Mouse (Mus musculus): ENCODE data around the gene Cic. TPM values are rescaled to one million over a fixed set of nuclear protein-coding genes. Genes with fewer than 3 reads are reported as not detected.

Cic gene
- polyA plus RNA-seq, 1 experiment, result 251 TPM

DNA sequence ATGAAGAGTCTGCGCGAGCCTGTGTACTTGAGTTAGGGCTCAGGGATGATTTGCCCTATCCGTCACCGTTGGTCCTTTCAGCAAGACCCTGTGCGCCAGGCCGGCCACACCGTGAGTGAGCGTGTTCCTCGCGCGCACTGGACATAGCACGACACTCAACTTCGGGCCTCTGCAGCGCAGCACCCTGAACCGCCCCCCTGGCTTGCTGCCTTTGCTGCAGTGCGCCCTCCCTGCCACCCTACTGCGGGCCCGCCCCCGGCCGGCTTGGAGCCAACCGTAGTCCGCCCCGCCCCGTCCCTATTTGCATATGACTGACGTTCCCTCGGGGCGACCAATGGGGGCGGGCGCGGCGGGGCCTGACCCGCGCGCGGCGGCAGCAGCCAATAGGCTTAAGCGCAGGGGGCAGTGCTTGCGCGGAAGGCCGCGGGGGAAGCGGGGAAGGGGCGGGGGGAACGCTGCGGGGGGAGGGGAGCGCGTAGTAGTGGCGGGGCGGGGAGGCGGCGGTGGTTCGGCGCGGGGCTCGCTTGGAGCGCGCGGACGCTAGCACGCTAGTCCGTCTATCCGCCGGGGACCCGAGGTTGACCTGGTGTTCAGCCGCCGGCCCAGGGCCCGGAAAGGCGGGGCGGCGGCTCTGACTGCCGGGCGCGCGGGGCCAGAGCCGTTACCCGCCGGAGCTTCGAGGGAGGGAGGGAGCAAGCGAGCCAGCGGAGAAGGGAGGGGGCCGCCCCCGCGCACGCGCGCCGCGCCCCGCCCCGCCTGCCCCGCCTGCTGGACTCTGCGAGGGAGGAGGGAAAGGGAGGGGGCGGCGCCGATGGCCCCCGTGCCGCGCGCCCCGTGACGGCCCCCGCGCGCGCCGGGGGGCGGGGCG, 14.5 kb downstream of the Cic start:
- peak overlapping the region; percentile 75 for H3K4me3 ChIP-seq (ENCODE audit: insufficient read depth, low read length)
- H3K27ac ChIP-seq (ENCODE audit: insufficient read depth, low read depth, low read length), result peak overlapping the region; percentile 99
- peaks cover 29% of the 10 kb centered on the region for H3K4me1 ChIP-seq (ENCODE audit: control insufficient read depth, insufficient read depth, low read length)
- no peak for TF ChIP-seq CTCF (IDR thresholded peaks at IDR 0.05; ENCODE audit: low read depth, low read length)
- TF ChIP-seq POLR2A (IDR thresholded peaks at IDR 0.05; ENCODE audit: borderline replicate concordance, low read depth, low read length), result no peak

DNA sequence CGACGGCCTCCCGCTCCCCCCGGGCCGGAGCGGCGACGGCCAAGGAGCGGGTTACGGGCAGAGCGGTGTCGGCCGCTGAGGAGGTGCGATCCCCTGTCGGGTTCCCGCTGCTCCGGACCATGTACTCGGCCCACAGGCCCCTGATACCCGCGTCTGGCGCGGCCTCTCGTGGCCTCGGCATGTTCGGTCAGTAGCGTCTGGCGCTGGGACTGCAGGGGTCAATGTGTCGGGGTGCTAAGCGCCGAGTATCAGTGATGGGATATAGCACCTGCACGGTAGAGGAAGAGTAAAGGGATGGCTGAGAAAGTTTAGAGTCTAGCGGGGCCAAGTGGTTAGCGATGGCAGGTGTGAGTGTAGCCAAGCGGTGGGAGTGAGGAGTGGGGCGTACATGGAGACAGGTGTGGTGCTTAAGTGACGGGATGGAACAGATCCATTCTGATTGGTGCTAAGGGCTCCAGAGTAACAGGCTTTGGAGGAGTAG, 15.3 kb downstream of the Cic start:
- Histone ChIP-seq H3K27ac (ENCODE audit: insufficient read depth, low read depth, low read length) (peak overlapping the region; percentile 74), H3K4me3 (ENCODE audit: insufficient read depth, low read length) (peak overlapping the region; percentile 85), H3K4me1 (ENCODE audit: control insufficient read depth, insufficient read depth, low read length) (peaks cover 23% of the 10 kb centered on the region)
- TF ChIP-seq CTCF (IDR thresholded peaks at IDR 0.05; ENCODE audit: low read depth, low read length) (no peak), POLR2A (IDR thresholded peaks at IDR 0.05; ENCODE audit: borderline replicate concordance, low read depth, low read length) (no peak)

DNA sequence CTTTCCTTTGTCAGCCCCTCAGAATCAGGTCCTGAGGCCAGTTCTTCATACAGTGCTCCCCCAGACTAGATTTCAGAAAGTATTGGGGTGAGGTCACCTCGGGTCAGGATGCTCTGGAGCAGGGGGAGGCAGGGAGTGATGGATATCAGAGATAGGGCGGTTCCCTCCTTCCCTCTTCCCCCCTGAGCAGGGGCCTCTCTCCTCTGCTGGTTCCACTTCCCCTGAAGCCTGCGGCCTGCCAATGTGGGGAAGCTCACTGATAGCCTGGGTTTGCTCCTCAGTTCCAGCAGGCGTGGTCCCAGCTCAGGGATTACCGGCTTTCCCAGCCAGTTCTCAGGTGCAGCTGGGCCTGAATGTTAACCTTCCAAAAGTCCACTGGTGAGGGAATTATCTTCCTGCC, 16.1 kb downstream of the Cic start:
- peaks cover 21% of the 10 kb centered on the region for H3K4me1 ChIP-seq (ENCODE audit: control insufficient read depth, insufficient read depth, low read length)
- peak overlapping the region; percentile 74 for H3K27ac ChIP-seq (ENCODE audit: insufficient read depth, low read depth, low read length)
- peak overlapping the region; percentile 85 for H3K4me3 ChIP-seq (ENCODE audit: insufficient read depth, low read length)
- no peak for TF ChIP-seq CTCF (IDR thresholded peaks at IDR 0.05; ENCODE audit: low read depth, low read length)
- no peak for TF ChIP-seq POLR2A (IDR thresholded peaks at IDR 0.05; ENCODE audit: borderline replicate concordance, low read depth, low read length)

DNA sequence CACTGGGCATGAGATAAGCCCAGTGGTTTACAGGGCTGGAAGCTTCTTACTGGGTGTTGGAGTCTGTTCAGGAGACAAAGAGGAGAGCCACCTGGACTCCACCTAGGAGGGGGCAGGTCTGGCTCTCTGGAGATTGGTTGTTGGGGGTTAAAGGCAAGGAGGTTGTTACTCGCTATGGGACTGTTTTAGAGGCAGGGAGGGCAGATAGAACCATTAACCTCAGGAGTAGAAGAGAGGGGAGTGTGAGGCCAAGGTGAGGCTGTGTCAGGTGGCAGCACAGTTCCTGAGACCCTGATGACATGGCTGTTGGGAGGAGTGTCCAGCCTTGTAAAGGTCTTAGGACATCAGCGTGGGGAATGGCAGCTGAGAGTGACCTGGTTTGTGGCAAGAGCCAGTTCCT, 16.7 kb downstream of the Cic start:
- peaks cover 21% of the 10 kb centered on the region for H3K4me1 ChIP-seq (ENCODE audit: control insufficient read depth, insufficient read depth, low read length)
- peak overlapping the region; percentile 85 for H3K4me3 ChIP-seq (ENCODE audit: insufficient read depth, low read length)
- TF ChIP-seq POLR2A (IDR thresholded peaks at IDR 0.05; ENCODE audit: borderline replicate concordance, low read depth, low read length) (no peak), CTCF (IDR thresholded peaks at IDR 0.05; ENCODE audit: low read depth, low read length) (no peak)
- H3K27ac ChIP-seq (ENCODE audit: insufficient read depth, low read depth, low read length), result peak overlapping the region; percentile 41

DNA sequence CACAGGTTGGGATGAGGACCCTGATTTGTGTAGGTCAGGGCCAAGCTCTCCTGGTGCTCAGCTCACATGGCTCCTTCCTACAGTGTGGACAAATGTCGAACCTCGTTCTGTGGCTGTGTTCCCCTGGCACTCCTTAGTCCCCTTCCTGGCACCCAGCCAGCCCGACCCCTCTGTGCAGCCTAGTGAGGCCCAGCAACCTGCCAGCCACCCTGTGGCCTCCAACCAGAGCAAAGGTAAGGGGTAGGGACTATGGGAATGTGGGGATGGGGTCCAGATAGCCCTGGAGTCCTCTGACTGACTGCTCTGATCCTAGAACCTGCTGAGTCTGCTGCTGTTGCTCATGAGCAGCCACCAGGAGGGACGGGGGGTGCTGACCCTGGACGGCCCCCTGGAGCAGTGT, 17.3 kb downstream of the Cic start:
- no peak overlapping the region for H3K4me3 ChIP-seq (ENCODE audit: insufficient read depth, low read length)
- TF ChIP-seq CTCF (IDR thresholded peaks at IDR 0.05; ENCODE audit: low read depth, low read length), result no peak
- TF ChIP-seq POLR2A (IDR thresholded peaks at IDR 0.05; ENCODE audit: borderline replicate concordance, low read depth, low read length), result no peak
- peaks cover 21% of the 10 kb centered on the region for H3K4me1 ChIP-seq (ENCODE audit: control insufficient read depth, insufficient read depth, low read length)
- no peak overlapping the region for H3K27ac ChIP-seq (ENCODE audit: insufficient read depth, low read depth, low read length)

DNA sequence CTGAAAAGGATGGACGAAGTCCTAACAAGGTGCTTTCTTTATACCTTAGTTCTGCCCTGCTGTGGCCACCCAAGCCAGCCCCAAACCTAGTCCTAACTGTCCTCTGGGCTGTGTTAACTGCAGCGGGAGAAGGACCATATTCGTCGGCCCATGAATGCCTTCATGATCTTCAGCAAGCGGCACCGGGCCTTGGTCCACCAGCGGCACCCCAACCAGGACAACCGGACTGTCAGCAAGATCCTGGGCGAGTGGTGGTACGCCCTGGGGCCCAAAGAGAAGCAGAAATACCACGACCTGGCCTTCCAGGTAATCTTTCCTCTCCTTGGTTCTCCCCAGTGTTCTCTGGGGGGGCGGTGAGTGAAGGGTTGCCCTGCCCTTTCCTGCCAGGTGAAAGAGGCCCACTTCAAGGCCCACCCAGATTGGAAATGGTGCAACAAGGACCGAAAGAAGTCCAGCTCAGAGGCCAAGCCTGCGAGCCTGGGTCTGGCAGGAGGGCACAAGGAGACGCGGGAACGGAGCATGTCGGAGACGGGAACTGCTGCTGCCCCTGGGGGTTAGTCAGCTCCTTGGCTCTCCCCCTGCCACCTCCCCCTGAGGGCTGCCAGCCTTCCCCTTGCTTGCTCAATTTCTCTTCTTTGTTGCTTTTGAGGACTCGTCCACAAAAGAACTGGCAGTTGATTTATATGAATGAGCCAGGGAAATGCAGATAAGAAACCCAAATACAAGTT, 18.2 kb downstream of the Cic start:
- H3K27ac ChIP-seq (ENCODE audit: insufficient read depth, low read depth, low read length), result no peak overlapping the region
- no peak for TF ChIP-seq POLR2A (IDR thresholded peaks at IDR 0.05; ENCODE audit: borderline replicate concordance, low read depth, low read length)
- TF ChIP-seq CTCF (IDR thresholded peaks at IDR 0.05; ENCODE audit: low read depth, low read length), result no peak
- H3K4me3 ChIP-seq (ENCODE audit: insufficient read depth, low read length), result no peak overlapping the region
- peaks cover 18% of the 10 kb centered on the region for H3K4me1 ChIP-seq (ENCODE audit: control insufficient read depth, insufficient read depth, low read length)

DNA sequence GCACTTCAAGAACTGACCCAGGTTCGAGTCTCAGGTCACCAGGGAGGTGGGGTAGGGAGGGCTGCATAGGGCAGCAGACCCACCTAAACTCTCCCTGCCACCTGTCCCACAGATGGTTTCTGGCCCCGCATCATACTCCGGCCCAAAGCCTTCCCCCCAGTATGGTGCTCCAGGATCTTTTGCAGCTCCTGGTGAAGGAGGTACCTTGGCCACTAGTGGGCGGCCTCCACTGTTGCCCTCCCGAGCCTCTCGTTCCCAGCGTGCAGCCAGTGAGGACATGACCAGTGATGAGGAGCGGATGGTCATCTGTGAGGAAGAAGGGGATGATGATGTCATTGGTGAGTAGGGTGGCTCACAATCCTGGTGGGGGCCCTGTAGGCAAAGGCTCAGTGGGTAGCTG, 19.5 kb downstream of the Cic start:
- Histone ChIP-seq H3K4me3 (ENCODE audit: insufficient read depth, low read length) (no peak overlapping the region), H3K4me1 (ENCODE audit: control insufficient read depth, insufficient read depth, low read length) (peaks cover 9% of the 10 kb centered on the region)

DNA sequence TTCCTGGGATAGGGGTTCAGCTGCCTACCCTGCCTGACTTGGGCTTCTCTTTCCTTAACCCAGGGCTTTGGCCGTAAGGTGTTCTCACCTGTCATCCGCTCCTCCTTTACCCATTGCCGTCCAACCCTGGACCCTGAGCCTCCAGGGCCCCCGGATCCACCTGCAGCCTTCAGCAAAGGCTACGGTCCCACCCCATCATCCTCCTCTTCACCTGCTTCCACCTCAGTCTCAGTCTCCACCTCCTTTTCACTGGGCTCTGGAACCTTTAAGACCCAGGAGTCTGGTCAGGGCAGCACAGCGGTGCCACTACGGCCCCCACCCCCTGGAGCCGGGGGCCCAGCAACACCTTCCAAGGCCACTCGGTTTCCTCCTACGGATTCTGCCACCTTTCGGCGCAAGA, 20.5 kb downstream of the Cic start:
- H3K4me1 ChIP-seq (ENCODE audit: control insufficient read depth, insufficient read depth, low read length), result peaks cover 9% of the 10 kb centered on the region
- no peak overlapping the region for H3K27ac ChIP-seq (ENCODE audit: insufficient read depth, low read depth, low read length)
- TF ChIP-seq POLR2A (IDR thresholded peaks at IDR 0.05; ENCODE audit: borderline replicate concordance, low read depth, low read length), result no peak
- TF ChIP-seq CTCF (IDR thresholded peaks at IDR 0.05; ENCODE audit: low read depth, low read length), result no peak
- no peak overlapping the region for H3K4me3 ChIP-seq (ENCODE audit: insufficient read depth, low read length)

More for the DNA sequence above, 19.5 kb downstream of the Cic start:
- H3K27ac ChIP-seq (ENCODE audit: insufficient read depth, low read depth, low read length), result no peak overlapping the region
- TF ChIP-seq POLR2A (IDR thresholded peaks at IDR 0.05; ENCODE audit: borderline replicate concordance, low read depth, low read length) (no peak), CTCF (IDR thresholded peaks at IDR 0.05; ENCODE audit: low read depth, low read length) (no peak)

DNA sequence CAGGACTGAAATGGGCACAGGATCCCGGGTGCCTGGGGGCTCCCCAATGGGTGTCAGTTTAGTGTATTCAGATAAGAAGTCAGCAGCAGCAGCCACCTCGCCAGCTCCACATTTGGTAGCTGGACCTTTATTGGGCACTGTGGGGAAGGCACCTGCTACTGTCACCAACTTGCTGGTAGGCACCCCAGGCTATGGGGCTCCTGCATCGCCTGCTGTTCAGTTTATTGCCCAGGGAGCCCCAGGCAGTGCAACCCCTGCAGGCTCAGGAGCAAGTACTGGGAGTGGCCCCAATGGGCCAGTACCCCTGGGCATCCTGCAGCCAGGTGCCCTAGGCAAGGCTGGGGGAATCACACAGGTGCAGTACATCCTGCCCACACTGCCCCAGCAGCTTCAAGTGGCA, 21.2 kb downstream of the Cic start:
- Histone ChIP-seq H3K4me1 (ENCODE audit: control insufficient read depth, insufficient read depth, low read length) (peaks cover 9% of the 10 kb centered on the region), H3K4me3 (ENCODE audit: insufficient read depth, low read length) (no peak overlapping the region), H3K27ac (ENCODE audit: insufficient read depth, low read depth, low read length) (no peak overlapping the region)
- no peak for TF ChIP-seq POLR2A (IDR thresholded peaks at IDR 0.05; ENCODE audit: borderline replicate concordance, low read depth, low read length)
- TF ChIP-seq CTCF (IDR thresholded peaks at IDR 0.05; ENCODE audit: low read depth, low read length), result no peak

DNA sequence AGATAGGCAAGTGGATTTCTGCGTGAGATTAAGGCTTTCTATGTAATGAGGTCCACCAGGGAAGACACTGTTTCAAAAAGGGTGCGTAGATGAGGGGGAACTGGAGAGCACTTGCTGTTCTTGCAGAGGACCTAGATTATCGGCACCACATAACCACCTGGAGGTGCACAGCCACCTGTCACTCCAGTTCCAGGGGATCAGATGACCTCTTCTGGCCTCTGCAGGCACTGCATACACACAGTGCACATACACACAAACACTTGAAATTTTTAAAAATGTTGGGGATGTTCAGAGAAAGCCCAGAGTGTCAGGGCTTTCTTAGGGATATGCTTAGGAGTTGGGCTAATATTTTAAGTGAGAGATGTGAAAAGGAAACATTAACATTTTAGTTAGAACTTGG, 22.4 kb downstream of the Cic start:
- Histone ChIP-seq H3K27ac (ENCODE audit: insufficient read depth, low read depth, low read length) (no peak overlapping the region), H3K4me3 (ENCODE audit: insufficient read depth, low read length) (no peak overlapping the region), H3K4me1 (ENCODE audit: control insufficient read depth, insufficient read depth, low read length) (no peaks in the 10 kb centered on the region)
- TF ChIP-seq CTCF (IDR thresholded peaks at IDR 0.05; ENCODE audit: low read depth, low read length), result no peak
- no peak for TF ChIP-seq POLR2A (IDR thresholded peaks at IDR 0.05; ENCODE audit: borderline replicate concordance, low read depth, low read length)

All from bone marrow macrophage, adult 2 months (primary cell).